Mouse (Mus musculus): ENCODE measurements at regions not wholly inside any gene's neighbourhood (a gene's known extent, or its start where the extent isn't known, plus 50 kb on each side); places are given as distances from the start of the nearest gene placed in this dataset.

- DNase-seq (ENCODE audit: low spot score in 2 of 2) = no peak
These were observed 57.6 kb upstream of the Apob start for GRCm38 (mm10) chr12:7919709-7920324.

- no peak for DNase-seq (ENCODE audit: low spot score in 2 of 2)
These were observed 56.6 kb upstream of the Apob start for GRCm38 (mm10) chr12:7920888-7921287.

All from urinary bladder, postnatal 4 days (tissue).